Mouse (Mus musculus): ENCODE results near the gene Tada2a. TPM values are rescaled to one million over a fixed set of nuclear protein-coding genes. Genes with fewer than 3 reads are reported as not detected.

The Tada2a gene
- polyA plus RNA-seq, 1 experiment, result 46.6 TPM

DNA sequence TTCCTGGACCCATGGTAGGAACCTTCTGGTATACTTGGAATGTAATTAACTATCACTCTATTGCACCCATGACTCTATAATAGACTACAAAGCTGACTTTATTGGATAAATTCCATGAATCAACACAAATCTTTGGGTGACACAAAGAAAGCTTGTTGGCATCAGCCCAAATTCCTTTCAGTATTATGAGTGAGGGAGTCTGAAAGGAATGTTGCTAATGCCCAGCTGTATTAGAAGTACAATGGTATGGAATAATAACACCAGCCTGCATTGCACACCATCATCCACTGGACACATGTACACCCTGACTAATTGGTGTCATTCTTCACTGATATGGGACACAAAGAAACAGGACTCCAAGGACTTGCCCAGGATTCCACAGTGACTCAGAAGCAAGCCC, 28.2 kb downstream of the Tada2a start:
- H3K27me3 ChIP-seq (ENCODE audit: control insufficient read depth, insufficient read depth, low read length), result no peaks in the 10 kb centered on the region
- no peak for DNase-seq
- TF ChIP-seq CTCF (IDR thresholded peaks at IDR 0.05; ENCODE audit: borderline replicate concordance, insufficient read depth, low read depth, low read length) (no peak), POLR2A (IDR thresholded peaks at IDR 0.05; ENCODE audit: borderline replicate concordance, insufficient read depth, low read length) (no peak)
- H3K27ac ChIP-seq (ENCODE audit: insufficient read depth, low read length), result no peak overlapping the region
- no peak overlapping the region for H3K4me3 ChIP-seq (replicated peaks; ENCODE audit: insufficient read depth, low read depth, low read length)
- no peaks in the 10 kb centered on the region for H3K4me1 ChIP-seq (ENCODE audit: control insufficient read depth, insufficient read depth, low read length)

DNA sequence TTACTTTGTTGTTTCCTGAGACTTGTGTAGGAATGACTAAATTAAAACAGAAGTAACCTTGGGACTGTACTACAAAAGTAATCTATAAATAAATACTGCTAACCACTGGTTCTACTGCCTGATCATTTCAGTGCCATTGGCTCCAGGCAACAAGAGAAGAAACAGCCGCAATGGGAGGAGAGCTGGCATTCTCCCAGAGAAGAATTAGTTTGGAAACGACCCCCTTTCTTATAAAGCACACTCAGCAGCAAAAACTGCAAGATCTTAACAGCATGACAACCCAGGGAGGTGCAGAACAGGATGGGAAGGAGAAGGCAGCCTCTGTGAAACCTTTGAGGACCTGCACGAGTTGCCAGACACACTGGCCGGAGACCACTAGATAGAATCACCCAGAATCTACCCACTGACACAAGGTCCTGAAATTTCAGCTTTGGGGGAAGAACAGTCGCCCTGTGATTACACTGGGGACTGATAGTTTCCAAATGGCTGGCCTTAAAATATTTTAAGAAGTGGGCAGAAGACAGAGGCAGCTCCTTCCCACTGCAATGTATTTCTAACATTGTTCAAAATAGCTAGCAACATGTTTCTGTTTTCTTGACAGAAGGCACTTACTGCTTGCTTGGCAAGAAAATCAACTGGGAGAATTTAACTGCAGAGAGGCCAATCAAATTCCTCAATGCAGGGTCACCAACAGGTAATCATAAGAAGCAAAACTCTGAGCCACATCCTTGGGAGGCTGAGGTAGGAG, 32.0 kb downstream of the Tada2a start:
- TF ChIP-seq CTCF (IDR thresholded peaks at IDR 0.05; ENCODE audit: borderline replicate concordance, insufficient read depth, low read depth, low read length) (no peak), POLR2A (IDR thresholded peaks at IDR 0.05; ENCODE audit: borderline replicate concordance, insufficient read depth, low read length) (no peak)
- Histone ChIP-seq H3K4me3 (replicated peaks; ENCODE audit: insufficient read depth, low read depth, low read length) (no peak overlapping the region), H3K27ac (ENCODE audit: insufficient read depth, low read length) (no peak overlapping the region), H3K4me1 (ENCODE audit: control insufficient read depth, insufficient read depth, low read length) (no peaks in the 10 kb centered on the region), H3K27me3 (ENCODE audit: control insufficient read depth, insufficient read depth, low read length) (no peaks in the 10 kb centered on the region)
- no peak for DNase-seq
- WGBS, result 26% methylated on average over 5 of the region's 5 CpGs

DNA sequence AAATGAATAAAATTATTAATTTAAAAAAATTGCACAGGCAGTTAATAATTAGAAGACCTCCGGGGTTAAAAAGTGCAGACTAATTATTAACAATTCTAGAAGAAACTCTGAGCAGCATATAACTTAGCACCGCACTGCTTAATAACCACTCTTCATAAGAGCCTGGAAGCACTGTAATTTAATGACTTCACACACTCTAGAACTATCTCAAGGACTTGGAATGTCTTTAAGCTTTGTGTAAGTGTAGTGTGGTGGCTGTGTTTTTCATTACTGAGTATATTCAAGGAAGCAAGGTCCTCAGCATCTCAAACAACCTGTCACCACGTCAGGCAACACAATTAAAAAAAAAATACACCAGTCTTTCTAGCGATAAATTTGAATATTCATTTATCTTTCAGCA, 34.3 kb downstream of the Tada2a start:
- Histone ChIP-seq H3K4me1 (ENCODE audit: control insufficient read depth, insufficient read depth, low read length) (no peaks in the 10 kb centered on the region), H3K27ac (ENCODE audit: insufficient read depth, low read length) (no peak overlapping the region), H3K27me3 (ENCODE audit: control insufficient read depth, insufficient read depth, low read length) (no peaks in the 10 kb centered on the region), H3K4me3 (replicated peaks; ENCODE audit: insufficient read depth, low read depth, low read length) (no peak overlapping the region)
- no peak for DNase-seq
- no peak for TF ChIP-seq POLR2A (IDR thresholded peaks at IDR 0.05; ENCODE audit: borderline replicate concordance, insufficient read depth, low read length)
- TF ChIP-seq CTCF (IDR thresholded peaks at IDR 0.05; ENCODE audit: borderline replicate concordance, insufficient read depth, low read depth, low read length), result no peak
- 85% methylated on average over 4 of the region's 4 CpGs for WGBS

DNA sequence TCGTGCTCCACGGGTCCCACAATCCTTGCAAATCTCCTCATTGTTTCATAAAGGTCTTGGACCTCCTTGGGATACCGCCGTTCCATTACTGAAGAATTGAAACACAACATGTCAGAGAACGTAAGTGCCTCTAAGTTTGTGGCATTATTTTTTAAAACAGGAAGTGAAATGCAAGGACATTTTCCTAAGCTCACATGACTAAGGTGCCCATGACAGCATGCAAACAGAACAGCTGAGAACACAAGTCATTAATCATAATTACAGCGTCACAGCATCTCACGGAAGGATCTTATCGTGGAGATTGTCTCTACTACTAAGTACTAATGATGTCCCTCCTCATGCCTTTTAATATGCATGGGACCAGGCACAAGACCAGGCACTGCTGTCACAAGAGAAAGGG, 38.8 kb downstream of the Tada2a start:
- no peak for TF ChIP-seq POLR2A (IDR thresholded peaks at IDR 0.05; ENCODE audit: borderline replicate concordance, insufficient read depth, low read length)
- TF ChIP-seq CTCF (IDR thresholded peaks at IDR 0.05; ENCODE audit: borderline replicate concordance, insufficient read depth, low read depth, low read length), result no peak
- no peaks in the 10 kb centered on the region for H3K4me1 ChIP-seq (ENCODE audit: control insufficient read depth, insufficient read depth, low read length)
- no peak for DNase-seq
- H3K4me3 ChIP-seq (replicated peaks; ENCODE audit: insufficient read depth, low read depth, low read length), result no peak overlapping the region
- no peaks in the 10 kb centered on the region for H3K27me3 ChIP-seq (ENCODE audit: control insufficient read depth, insufficient read depth, low read length)
- 94% methylated on average over 8 of the region's 8 CpGs for WGBS
- H3K27ac ChIP-seq (ENCODE audit: insufficient read depth, low read length), result no peak overlapping the region

DNA sequence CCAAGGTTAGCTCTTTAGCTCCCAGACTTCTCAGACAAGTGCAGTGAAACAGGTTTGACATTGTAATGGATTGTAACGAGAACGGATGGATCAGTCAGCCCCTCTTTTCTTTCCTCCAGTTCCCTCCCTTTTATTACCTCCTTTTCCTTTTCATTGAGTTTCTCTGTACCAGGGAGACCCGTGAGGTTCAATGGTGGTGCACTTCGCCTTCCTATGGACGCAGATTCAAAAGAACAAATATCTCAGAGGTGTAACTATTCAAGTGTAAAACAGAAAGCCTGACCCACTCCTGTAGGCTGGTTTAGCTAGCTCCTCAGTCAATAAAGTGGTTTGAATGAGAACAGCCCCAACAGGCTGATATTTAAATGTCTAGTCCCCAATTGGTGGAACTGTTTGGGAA, 47.5 kb downstream of the Tada2a start:
- Histone ChIP-seq H3K27me3 (ENCODE audit: control insufficient read depth, insufficient read depth, low read length) (no peaks in the 10 kb centered on the region), H3K27ac (ENCODE audit: insufficient read depth, low read length) (no peak overlapping the region), H3K4me1 (ENCODE audit: control insufficient read depth, insufficient read depth, low read length) (no peaks in the 10 kb centered on the region), H3K4me3 (replicated peaks; ENCODE audit: insufficient read depth, low read depth, low read length) (no peak overlapping the region)
- no peak for DNase-seq
- TF ChIP-seq CTCF (IDR thresholded peaks at IDR 0.05; ENCODE audit: borderline replicate concordance, insufficient read depth, low read depth, low read length), result no peak
- TF ChIP-seq POLR2A (IDR thresholded peaks at IDR 0.05; ENCODE audit: borderline replicate concordance, insufficient read depth, low read length), result no peak
- WGBS, result 92% methylated on average over 5 of the region's 5 CpGs

DNA sequence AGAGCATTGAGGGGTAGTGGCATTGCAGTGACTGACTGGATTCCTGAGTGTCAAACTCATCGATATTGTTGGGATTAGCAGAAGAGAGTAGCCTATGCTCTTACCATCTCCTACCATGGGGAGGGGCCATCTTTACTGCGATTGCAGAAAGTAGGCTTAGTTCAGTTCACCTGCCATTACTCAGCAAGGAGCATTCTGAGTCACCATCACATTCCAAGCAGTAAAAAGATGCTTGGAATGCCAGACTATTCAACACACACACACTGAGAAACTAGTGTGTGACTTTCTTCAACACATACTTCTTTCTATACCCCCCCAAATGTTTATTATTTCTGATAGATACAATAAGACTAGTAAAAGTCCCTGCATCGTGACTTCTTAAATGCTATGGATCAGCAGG, 49.1 kb downstream of the Tada2a start:
- Histone ChIP-seq H3K27ac (ENCODE audit: insufficient read depth, low read length) (no peak overlapping the region), H3K27me3 (ENCODE audit: control insufficient read depth, insufficient read depth, low read length) (no peaks in the 10 kb centered on the region), H3K4me1 (ENCODE audit: control insufficient read depth, insufficient read depth, low read length) (no peaks in the 10 kb centered on the region), H3K4me3 (replicated peaks; ENCODE audit: insufficient read depth, low read depth, low read length) (no peak overlapping the region)
- TF ChIP-seq CTCF (IDR thresholded peaks at IDR 0.05; ENCODE audit: borderline replicate concordance, insufficient read depth, low read depth, low read length), result no peak
- TF ChIP-seq POLR2A (IDR thresholded peaks at IDR 0.05; ENCODE audit: borderline replicate concordance, insufficient read depth, low read length), result no peak
- WGBS, result 90% methylated on average over 3 of the region's 3 CpGs
- no peak for DNase-seq

DNA sequence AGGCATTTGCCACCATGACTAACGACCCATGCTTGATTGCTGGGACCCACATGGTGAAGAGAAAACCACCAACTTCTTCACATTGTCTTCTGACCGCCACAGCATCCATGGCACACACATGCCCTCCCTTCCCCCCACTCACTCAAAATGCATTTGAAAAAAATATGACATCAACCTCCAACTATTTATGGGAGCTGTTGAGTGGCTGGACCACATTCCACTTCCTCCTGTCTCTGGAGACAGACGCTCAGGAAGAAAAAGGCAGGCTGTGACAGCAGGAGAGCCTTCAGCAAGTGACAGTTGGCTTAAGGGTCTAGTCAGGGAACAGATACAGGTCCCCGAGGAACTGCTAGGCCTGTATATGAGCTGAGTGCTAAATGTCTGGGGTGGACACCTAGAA, 49.5 kb downstream of the Tada2a start:
- DNase-seq, result no peak
- TF ChIP-seq POLR2A (IDR thresholded peaks at IDR 0.05; ENCODE audit: borderline replicate concordance, insufficient read depth, low read length) (no peak), CTCF (IDR thresholded peaks at IDR 0.05; ENCODE audit: borderline replicate concordance, insufficient read depth, low read depth, low read length) (no peak)
- H3K4me3 ChIP-seq (replicated peaks; ENCODE audit: insufficient read depth, low read depth, low read length), result no peak overlapping the region
- WGBS, result 66% methylated on average over 4 of the region's 4 CpGs
- no peaks in the 10 kb centered on the region for H3K4me1 ChIP-seq (ENCODE audit: control insufficient read depth, insufficient read depth, low read length)
- no peaks in the 10 kb centered on the region for H3K27me3 ChIP-seq (ENCODE audit: control insufficient read depth, insufficient read depth, low read length)
- no peak overlapping the region for H3K27ac ChIP-seq (ENCODE audit: insufficient read depth, low read length)

DNA sequence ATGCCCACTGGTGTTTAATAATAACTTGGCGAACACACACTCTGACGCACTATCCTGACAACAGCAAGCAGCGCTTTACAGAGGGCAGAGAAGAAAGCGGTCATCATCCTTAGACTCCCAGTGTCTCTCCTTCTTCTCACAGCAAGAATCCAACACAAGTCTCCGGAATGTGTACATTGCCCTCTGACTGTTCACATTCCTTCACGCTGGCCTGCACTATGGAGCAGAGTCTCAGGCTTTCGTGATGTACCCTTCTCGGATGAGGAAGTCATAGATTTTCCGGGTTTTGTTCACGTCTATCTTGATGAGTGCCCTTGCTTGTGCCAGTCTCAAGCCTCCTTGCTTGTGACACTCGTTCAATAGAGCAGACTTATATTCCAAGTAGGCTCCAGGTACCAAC, 50.0 kb downstream of the Tada2a start:
- Histone ChIP-seq H3K27ac (ENCODE audit: insufficient read depth, low read length) (no peak overlapping the region), H3K4me3 (replicated peaks; ENCODE audit: insufficient read depth, low read depth, low read length) (no peak overlapping the region), H3K27me3 (ENCODE audit: control insufficient read depth, insufficient read depth, low read length) (no peaks in the 10 kb centered on the region), H3K4me1 (ENCODE audit: control insufficient read depth, insufficient read depth, low read length) (no peaks in the 10 kb centered on the region)
- TF ChIP-seq CTCF (IDR thresholded peaks at IDR 0.05; ENCODE audit: borderline replicate concordance, insufficient read depth, low read depth, low read length) (no peak), POLR2A (IDR thresholded peaks at IDR 0.05; ENCODE audit: borderline replicate concordance, insufficient read depth, low read length) (no peak)
- 90% methylated on average over 11 of the region's 11 CpGs for WGBS
- no peak for DNase-seq

Measured in cerebellum, adult 2 months (tissue).